Mouse (Mus musculus): Measurements from ENCODE around the gene Kcnmb1.

- TF ChIP-seq CTCF (IDR thresholded peaks at IDR 0.05; ENCODE audit: low read depth, low read length) (no peak), POLR2A (IDR thresholded peaks at IDR 0.05; ENCODE audit: extremely low read depth, insufficient read depth, low read length) (no peak)
Observed at GRCm38 (mm10) chr11:33980146-33980545, 17.3 kb downstream of the Kcnmb1 start.

Measured in liver, adult 2 months (tissue).